Mouse (Mus musculus): ENCODE measurements around the gene Krtcap3. TPM values are rescaled to one million over a fixed set of nuclear protein-coding genes. Genes with fewer than 3 reads are reported as not detected.

Krtcap3 gene
- polyA plus RNA-seq, 1 experiment from 2014 or later, result 3.9 TPM

- WGBS (ENCODE audit: insufficient replicate concordance), result 52% methylated on average over 3 of the region's 3 CpGs
- ATAC-seq (ENCODE audit: insufficient read depth), result no peak
- no peak overlapping the region for H3K9ac ChIP-seq
- H3K4me3 ChIP-seq (replicated peaks), result no peak overlapping the region
- H3K4me2 ChIP-seq, result peak overlapping the region; percentile 78
- no peak overlapping the region for H3K27ac ChIP-seq (replicated peaks)
- peaks cover 15% of the 10 kb centered on the region for H3K27me3 ChIP-seq
- H3K4me1 ChIP-seq (replicated peaks), result peaks cover 28% of the 10 kb centered on the region
- H3K36me3 ChIP-seq (replicated peaks), result 0 out of 2 replicates have a peak, but pooled peaks cover 2% of the 10 kb centered on the region
- no peaks in the 10 kb centered on the region for H3K9me3 ChIP-seq (replicated peaks)
Measured at GRCm38 (mm10) chr5:31289626-31290230, 38.2 kb downstream of the Krtcap3 start.

- 3% methylated on average over 45 of the region's 45 CpGs for WGBS (ENCODE audit: insufficient replicate concordance)
Measured at GRCm38 (mm10) chr5:31290521-31291360, 39.2 kb downstream of the Krtcap3 start, which contains the start of gene Ift172. Gene Ift172 (minus strand): TSS chr5:31291116.

GRCm38 (mm10) chr5:31291361-31291688 lies 39.8 kb downstream of the Krtcap3 start:
- no peaks in the 10 kb centered on the region for H3K9me3 ChIP-seq (replicated peaks)
- peak overlapping the region; percentile 83 for H3K27ac ChIP-seq (replicated peaks)
- H3K4me1 ChIP-seq (replicated peaks), result peaks cover 42% of the 10 kb centered on the region
- 0 out of 2 replicates have a peak, but pooled peaks cover 2% of the 10 kb centered on the region for H3K36me3 ChIP-seq (replicated peaks)
- H3K27me3 ChIP-seq, result peaks cover 31% of the 10 kb centered on the region
- peak; percentile 59 for ATAC-seq (ENCODE audit: insufficient read depth)
- 8% methylated on average over 9 of the region's 9 CpGs for WGBS (ENCODE audit: insufficient replicate concordance)
- H3K9ac ChIP-seq, result peak overlapping the region; percentile 61
- H3K4me2 ChIP-seq, result peak overlapping the region; percentile 78
- peak overlapping the region; percentile 70 for H3K4me3 ChIP-seq (replicated peaks)

More at GRCm38 (mm10) chr5:31290521-31291360, 39.2 kb downstream of the Krtcap3 start, which contains the start of gene Ift172:
- Histone ChIP-seq H3K27ac (replicated peaks) (peak within 1 kb of the TSS; percentile 83), H3K27me3 (peaks cover 25% of the 10 kb centered on the region), H3K4me1 (replicated peaks) (peaks cover 37% of the 10 kb centered on the region), H3K9ac (peak within 1 kb of the TSS; percentile 61), H3K4me2 (peak within 1 kb of the TSS; percentile 78), H3K4me3 (replicated peaks) (peak within 1 kb of the TSS; percentile 70), H3K36me3 (replicated peaks) (0 out of 2 replicates have a peak, but pooled peaks cover 2% of the 10 kb centered on the region), H3K9me3 (replicated peaks) (no peaks in the 10 kb centered on the region)
- ATAC-seq (ENCODE audit: insufficient read depth), result peak; percentile 95

GRCm38 (mm10) chr5:31294964-31295605 lies 43.6 kb downstream of the Krtcap3 start:
- Histone ChIP-seq H3K9ac (peak overlapping the region; percentile 53), H3K27ac (replicated peaks) (no peak overlapping the region), H3K9me3 (replicated peaks) (no peaks in the 10 kb centered on the region), H3K36me3 (replicated peaks) (0 out of 2 replicates have a peak, but pooled peaks cover 2% of the 10 kb centered on the region), H3K4me2 (peak overlapping the region; percentile 73), H3K27me3 (peaks cover 53% of the 10 kb centered on the region), H3K4me3 (replicated peaks) (peak overlapping the region; percentile 56), H3K4me1 (replicated peaks) (peaks cover 36% of the 10 kb centered on the region)
- no peak for ATAC-seq (ENCODE audit: insufficient read depth)
- WGBS (ENCODE audit: insufficient replicate concordance), result 11% methylated on average over 29 of the region's 29 CpGs

- peak within 1 kb of the TSS; percentile 56 for H3K4me3 ChIP-seq (replicated peaks)
- ATAC-seq (ENCODE audit: insufficient read depth), result no peak
- under 1% methylated on average over 46 of the region's 46 CpGs for WGBS (ENCODE audit: insufficient replicate concordance)
- H3K4me2 ChIP-seq, result peak within 1 kb of the TSS; percentile 73
- 0 out of 2 replicates have a peak, but pooled peaks cover 2% of the 10 kb centered on the region for H3K36me3 ChIP-seq (replicated peaks)
- peaks cover 55% of the 10 kb centered on the region for H3K27me3 ChIP-seq
- H3K9ac ChIP-seq, result peak within 1 kb of the TSS; percentile 53
- H3K9me3 ChIP-seq (replicated peaks), result no peaks in the 10 kb centered on the region
- peaks cover 30% of the 10 kb centered on the region for H3K4me1 ChIP-seq (replicated peaks)
- no peak within 1 kb of the TSS for H3K27ac ChIP-seq (replicated peaks)
Measured at GRCm38 (mm10) chr5:31295606-31296141, 44.2 kb downstream of the Krtcap3 start, which contains the start of gene Fndc4. Gene Fndc4 (minus strand): TSS chr5:31296080.

GRCm38 (mm10) chr5:31297047-31297757 lies 45.7 kb downstream of the Krtcap3 start, which contains the start of gene Gckr:
Gene Gckr (plus strand): TSS chr5:31297443.
- Histone ChIP-seq H3K9me3 (replicated peaks) (no peaks in the 10 kb centered on the region), H3K4me3 (replicated peaks) (peak within 1 kb of the TSS; percentile 16), H3K4me2 (peak within 1 kb of the TSS; percentile 73), H3K36me3 (replicated peaks) (0 out of 2 replicates have a peak, but pooled peaks cover 2% of the 10 kb centered on the region), H3K27me3 (peaks cover 58% of the 10 kb centered on the region), H3K9ac (no peak within 1 kb of the TSS), H3K27ac (replicated peaks) (peak within 1 kb of the TSS; percentile 53), H3K4me1 (replicated peaks) (peaks cover 19% of the 10 kb centered on the region)
- whole genome bisulfite sequencing (ENCODE audit: insufficient replicate concordance), result 52% methylated on average over 13 of the region's 13 CpGs
- peak; percentile 58 for ATAC-seq (ENCODE audit: insufficient read depth)

GRCm38 (mm10) chr5:31297981-31298380 lies 46.5 kb downstream of the Krtcap3 start:
- Histone ChIP-seq H3K9me3 (replicated peaks) (no peaks in the 10 kb centered on the region), H3K27ac (replicated peaks) (0 out of 2 replicates have a peak overlapping the region, but pooled peaks have one; percentile 53), H3K36me3 (replicated peaks) (0 out of 2 replicates have a peak, but pooled peaks cover under 1% of the 10 kb centered on the region), H3K4me1 (replicated peaks) (peaks cover 14% of the 10 kb centered on the region), H3K4me3 (replicated peaks) (peak overlapping the region; percentile 16; the same call in 1 of the 2 replicates), H3K9ac (no peak overlapping the region), H3K27me3 (peaks cover 58% of the 10 kb centered on the region), H3K4me2 (peak overlapping the region; percentile 20)
- 39% methylated on average over 3 of the region's 3 CpGs for WGBS (ENCODE audit: insufficient replicate concordance)
- no peak for ATAC-seq (ENCODE audit: insufficient read depth)

- 29% methylated on average over 2 of the region's 2 CpGs for WGBS (ENCODE audit: insufficient replicate concordance)
- peaks cover 56% of the 10 kb centered on the region for H3K27me3 ChIP-seq
Measured at GRCm38 (mm10) chr5:31298486-31298885, 47.0 kb downstream of the Krtcap3 start.

GRCm38 (mm10) chr5:31301866-31302265 lies 50.4 kb downstream of the Krtcap3 start:
- H3K4me3 ChIP-seq (replicated peaks), result no peak overlapping the region
- 44% methylated on average over 8 of the region's 8 CpGs for WGBS (ENCODE audit: insufficient replicate concordance)
- no peak overlapping the region for H3K4me2 ChIP-seq

More at GRCm38 (mm10) chr5:31298486-31298885, 47.0 kb downstream of the Krtcap3 start:
- peaks cover 14% of the 10 kb centered on the region for H3K4me1 ChIP-seq (replicated peaks)
- no peak overlapping the region for H3K4me3 ChIP-seq (replicated peaks)
- H3K36me3 ChIP-seq (replicated peaks), result no peaks in the 10 kb centered on the region
- no peak for ATAC-seq (ENCODE audit: insufficient read depth)
- H3K4me2 ChIP-seq, result no peak overlapping the region
- H3K9ac ChIP-seq, result no peak overlapping the region
- H3K27ac ChIP-seq (replicated peaks), result no peak overlapping the region
- H3K9me3 ChIP-seq (replicated peaks), result no peaks in the 10 kb centered on the region

More at GRCm38 (mm10) chr5:31301866-31302265, 50.4 kb downstream of the Krtcap3 start:
- peaks cover 22% of the 10 kb centered on the region for H3K27me3 ChIP-seq
- ATAC-seq (ENCODE audit: insufficient read depth), result no peak
- no peak overlapping the region for H3K27ac ChIP-seq (replicated peaks)
- no peaks in the 10 kb centered on the region for H3K4me1 ChIP-seq (replicated peaks)
- H3K36me3 ChIP-seq (replicated peaks), result no peaks in the 10 kb centered on the region
- H3K9ac ChIP-seq, result no peak overlapping the region
- H3K9me3 ChIP-seq (replicated peaks), result no peaks in the 10 kb centered on the region
